Mouse (Mus musculus): ENCODE results near the gene Ago4.

DNA sequence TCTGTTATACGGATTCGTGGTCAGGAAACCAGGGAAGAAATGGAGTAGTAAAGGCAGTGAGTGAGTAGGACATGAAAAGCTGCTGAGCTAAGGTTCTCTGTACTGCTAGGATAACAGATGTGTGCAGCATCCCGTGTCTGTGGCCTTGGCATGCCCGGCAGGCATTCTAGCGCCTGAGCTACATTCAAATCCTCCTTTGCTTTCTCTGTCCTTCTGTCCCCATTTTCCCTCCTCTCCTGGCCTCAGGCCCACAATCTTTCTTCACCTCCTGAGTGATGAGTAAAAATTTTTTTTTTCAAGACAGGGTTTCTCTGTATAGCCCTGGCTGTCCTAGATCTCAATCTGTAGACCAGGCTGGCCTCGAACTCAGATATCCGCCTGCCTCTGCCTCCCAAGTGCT, 18.9 kb upstream of the Ago4 start:
- TF ChIP-seq POLR2A (IDR thresholded peaks at IDR 0.05; ENCODE audit: borderline replicate concordance, control insufficient read depth, low read depth, low read length): no peak
- no peak for TF ChIP-seq CTCF (IDR thresholded peaks at IDR 0.05; ENCODE audit: control insufficient read depth, insufficient read depth, low read length)

Data from bone marrow, adult 2 months (tissue).